In the genomic region with DNA sequence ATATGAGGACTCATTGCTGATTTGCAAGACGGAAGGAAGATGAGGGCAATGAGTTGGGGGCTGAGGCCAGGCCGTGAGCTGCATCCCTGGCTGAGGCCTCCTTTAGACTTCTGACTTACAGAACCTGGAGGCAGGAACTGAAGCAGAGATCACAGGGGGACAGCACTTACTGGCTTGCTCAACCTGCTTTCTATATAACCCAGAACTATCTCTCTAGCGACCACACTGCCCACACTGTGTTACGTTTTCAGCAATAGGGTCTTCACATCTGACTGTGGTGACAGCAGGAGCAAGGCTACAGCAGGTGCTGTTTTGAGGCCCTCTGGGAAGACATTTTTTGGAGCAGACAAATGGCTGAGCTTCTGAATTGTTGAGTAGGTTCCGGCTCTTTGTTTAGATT, we compare ENCODE assay signal across 20 mouse cellular contexts. TPM values are rescaled to one million over a fixed set of nuclear protein-coding genes. Genes with fewer than 3 reads are reported as not detected.
"Had no signal": no experiment of that assay in that cellular context is flagged by ENCODE, and none has a peak within 500 bp of the region (broad histone marks: within the 10 kb centered on the region; RNA-seq: fewer than 3 reads in every experiment).

No protein-coding gene starts in this region.

- H3K9me3 ChIP-seq: liver, embryonic 12.5 days; midbrain, embryonic 10.5 days; neural tube, embryonic 13.5 days; neural tube, embryonic 15.5 days had no signal

- H3K36me3 ChIP-seq: liver, embryonic 12.5 days; midbrain, embryonic 10.5 days; neural tube, embryonic 13.5 days; neural tube, embryonic 15.5 days had no signal

- DNase-seq: lung, adult 18-20 months; lung, embryonic 14.5 days; lung, postnatal 10 days; lung, postnatal 4 days; midbrain, embryonic 14.5 days; retina, postnatal 1 day; right cerebral cortex, adult 18-20 months; right cerebral cortex, postnatal 25 days; right cerebral cortex, postnatal 4 days; spleen, adult 18-20 months had no signal

- H3K4me1 ChIP-seq: liver, embryonic 12.5 days; neural tube, embryonic 13.5 days; neural tube, embryonic 15.5 days had no signal

- H3K27ac ChIP-seq: liver, embryonic 12.5 days; liver, embryonic 14.5 days; midbrain, embryonic 10.5 days; neural tube, embryonic 13.5 days; neural tube, embryonic 15.5 days had no signal

- H3K9ac ChIP-seq: liver, embryonic 12.5 days; liver, embryonic 14.5 days; lung, embryonic 14.5 days; neural tube, embryonic 13.5 days; neural tube, embryonic 15.5 days had no signal

- H3K4me3 ChIP-seq: liver, embryonic 12.5 days; midbrain, embryonic 10.5 days; myocyte; neural tube, embryonic 13.5 days; neural tube, embryonic 15.5 days had no signal

- ATAC-seq: liver, embryonic 12.5 days; midbrain, embryonic 16.5 days had no signal

- H3K27me3 ChIP-seq: liver, embryonic 12.5 days; neural tube, embryonic 13.5 days; neural tube, embryonic 15.5 days had no signal

- H3K4me2 ChIP-seq: liver, embryonic 12.5 days; lung, embryonic 14.5 days; neural tube, embryonic 13.5 days; neural tube, embryonic 15.5 days had no signal

RNA-seq across cellular contexts. Expression of gene Tuba3a, which starts 45.2 kb away (rescaled TPM):
- polyA plus RNA-seq: liver, embryonic 12.5 days; liver, embryonic 14.5 days; liver, embryonic 16.5 days; midbrain, embryonic 10.5 days; midbrain, embryonic 14.5 days; midbrain, embryonic 16.5 days; myocyte; neural tube, embryonic 13.5 days; neural tube, embryonic 15.5 days; small intestine, adult 2 months; stomach, embryonic 14.5 days had no signal
